Mouse (Mus musculus) G1E-ER4 (cell line): ENCODE results near the gene Cryz. TPM values are rescaled to one million over a fixed set of nuclear protein-coding genes. Genes with fewer than 3 reads are reported as not detected.

Source experiments
- GATA1 ChIP-seq: IDR thresholded peaks from one replicate; pipeline ENCODE4 v1.8.0; 2012; ENCODE audit warnings: low read length, inconsistent platforms
- polyA plus RNA-seq: library from polyadenylated mRNA; stranded (reverse); fragments of >175 nt; gene quantifications from 2 replicates; pipeline ENCODE4 v1.2.3, GENCODE M21; 2012

The Cryz gene
- polyA plus RNA-seq, 1 experiment, result 1.0 TPM

GRCm38 (mm10) chr3:154652581-154653420 is 56.3 kb downstream of the Cryz start:
- no peak for TF ChIP-seq GATA1

- no peak for TF ChIP-seq GATA1
Measured at GRCm38 (mm10) chr3:154653454-154653853, 56.9 kb downstream of the Cryz start.

GRCm38 (mm10) chr3:154654284-154654683 is 57.8 kb downstream of the Cryz start:
- no peak for TF ChIP-seq GATA1

GRCm38 (mm10) chr3:154654901-154655300 is 58.4 kb downstream of the Cryz start:
- TF ChIP-seq GATA1, result no peak

- TF ChIP-seq GATA1, result no peak
Measured at GRCm38 (mm10) chr3:154655711-154656110, 59.2 kb downstream of the Cryz start.

- TF ChIP-seq GATA1, result no peak
Measured at GRCm38 (mm10) chr3:154663545-154663944, 67.0 kb downstream of the Cryz start, which contains the start of gene Erich3. Erich3 (plus strand) TSS chr3:154663859.

- no peak for TF ChIP-seq GATA1
Measured at GRCm38 (mm10) chr3:154663976-154664581, 67.6 kb downstream of the Cryz start.

- TF ChIP-seq GATA1, result no peak
Measured at GRCm38 (mm10) chr3:154664636-154665035, 68.1 kb downstream of the Cryz start.

GRCm38 (mm10) chr3:154668485-154668884 is 72.0 kb downstream of the Cryz start:
- TF ChIP-seq GATA1, result no peak

- TF ChIP-seq GATA1, result no peak
Measured at GRCm38 (mm10) chr3:154670584-154670983, 74.1 kb downstream of the Cryz start.

GRCm38 (mm10) chr3:154671013-154671412 is 74.5 kb downstream of the Cryz start:
- no peak for TF ChIP-seq GATA1

Other genes with a start within 250 kb of the Cryz start
- gene Tyw3, start 393 bp downstream of the Cryz start, polyA plus RNA-seq, result 2.3 and 2.6 TPM in 2 replicates
- gene Erich3, start 67.1 kb downstream of the Cryz start, polyA plus RNA-seq, result not detected in 2 replicates